Mouse (Mus musculus) hindbrain, embryonic 14.5 days (tissue): ENCODE measurements around the gene Cdon. TPM values are rescaled to one million over a fixed set of nuclear protein-coding genes. Genes with fewer than 3 reads are reported as not detected.

ENCODE experiments used
- ATAC-seq: fragments of 200-750 bp; cut with Nextera tagmentation; 2 replicates; pipeline ENCODE4 v1.8.0; 2017; ENCODE audit warnings: moderate number of reproducible peaks, mild to moderate bottlenecking, moderate TSS enrichment, moderate library complexity; ENCODE audit not compliant: low FRiP score
- DNase-seq: peaks from one replicate; pipeline ENCODE4 v3.0.0-alpha.2; 2015; ENCODE audit warnings: low spot score
- H3K27ac ChIP-seq: fragments of 300-500 bp; sonication (generic); 2 replicates; pipeline ENCODE4 v1.5.1; 2014; ENCODE audit warnings: mild to moderate bottlenecking, moderate library complexity
- H3K27me3 ChIP-seq: fragments of 300-500 bp; sonication (generic); 2 replicates; pipeline ENCODE4 v1.6.1; 2014; ENCODE audit warnings: mild to moderate bottlenecking, low read length, mixed read lengths; ENCODE audit not compliant: control insufficient read depth, insufficient read depth
- H3K36me3 ChIP-seq: fragments of 300-500 bp; sonication (generic); replicated peaks from 2 replicates; pipeline ENCODE4 v1.6.1; 2014; ENCODE audit not compliant: control insufficient read depth, insufficient read depth
- H3K4me1 ChIP-seq: fragments of 300-500 bp; sonication (generic); replicated peaks from 2 replicates; pipeline ENCODE4 v1.6.1; 2014; ENCODE audit warnings: antibody characterized with exemption, low read length, mixed read lengths; ENCODE audit not compliant: control insufficient read depth, insufficient read depth
- H3K4me2 ChIP-seq: fragments of 300-500 bp; sonication (generic); replicated peaks from 2 replicates; pipeline ENCODE4 v1.6.1; 2014; ENCODE audit warnings: mild to moderate bottlenecking, moderate library complexity
- H3K4me3 ChIP-seq: fragments of 300-500 bp; sonication (generic); replicated peaks from 2 replicates; pipeline ENCODE4 v1.5.1; 2014; ENCODE audit warnings: mild to moderate bottlenecking, low read length
- H3K9ac ChIP-seq: fragments of 300-500 bp; sonication (generic); 2 replicates; pipeline ENCODE4 v1.6.1; 2014
- H3K9me3 ChIP-seq: fragments of 300-500 bp; sonication (generic); 2 replicates; pipeline ENCODE4 v1.6.1; 2016; ENCODE audit warnings: low read length; ENCODE audit not compliant: control insufficient read depth
- WGBS: fragments of 180-500 bp; shearing (Covaris S2); extraction: QIAGEN DNeasy Blood & Tissue Kit; methylation state at CpG from one replicate; pipeline ENCODE4 v1.1.7; 2014; 5-methylcytosine and 5-hydroxymethylcytosine counted together
- polyA plus RNA-seq: library from polyadenylated mRNA; unstranded; fragments of >200 nt; fragmentation: Nextera tagmentation; extraction: Ambion mirVana; gene quantifications from 2 replicates; pipeline ENCODE4 v1.2.1, GENCODE M21; 2014

Cdon gene
- polyA plus RNA-seq, 1 experiment from 2014 or later, result 5.0 TPM

GRCm38 (mm10) chr9:35405038-35405905 lies 15.7 kb upstream of the Cdon start:
- Histone ChIP-seq H3K4me3 (no peak overlapping the region), H3K9me3 (no peaks in the 10 kb centered on the region), H3K36me3 (no peaks in the 10 kb centered on the region), H3K27ac (no peak overlapping the region), H3K27me3 (peaks cover 43% of the 10 kb centered on the region), H3K4me2 (no peak overlapping the region), H3K4me1 (peaks cover 13% of the 10 kb centered on the region; the same call in 1 of the 2 replicates), H3K9ac (no peak overlapping the region)
- DNase-seq (no peak), ATAC-seq (no peak)
- 22% methylated on average over 13 of the region's 13 CpGs for WGBS

GRCm38 (mm10) chr9:35411225-35411965 lies 9.5 kb upstream of the Cdon start:
- ATAC-seq (peak; percentile 27; the same call in 1 of the 2 replicates), DNase-seq (no peak)
- H3K27me3 ChIP-seq, result peaks cover 50% of the 10 kb centered on the region
- no peak overlapping the region for H3K4me2 ChIP-seq
- H3K9me3 ChIP-seq, result no peaks in the 10 kb centered on the region
- 71% methylated on average over 11 of the region's 11 CpGs for WGBS
- no peak overlapping the region for H3K27ac ChIP-seq
- no peaks in the 10 kb centered on the region for H3K36me3 ChIP-seq
- H3K4me3 ChIP-seq, result no peak overlapping the region
- no peak overlapping the region for H3K9ac ChIP-seq
- H3K4me1 ChIP-seq, result peaks cover 14% of the 10 kb centered on the region; the same call in 1 of the 2 replicates

GRCm38 (mm10) chr9:35411975-35412374 lies 9.0 kb upstream of the Cdon start:
- ATAC-seq, result no peak
- 47% methylated on average over 7 of the region's 7 CpGs for whole genome bisulfite sequencing
- no peak for DNase-seq
- Histone ChIP-seq H3K27me3 (peaks cover 51% of the 10 kb centered on the region), H3K4me1 (peaks cover 14% of the 10 kb centered on the region; the same call in 1 of the 2 replicates), H3K9me3 (no peaks in the 10 kb centered on the region), H3K4me2 (peak overlapping the region; percentile 18), H3K9ac (no peak overlapping the region), H3K36me3 (no peaks in the 10 kb centered on the region), H3K27ac (no peak overlapping the region), H3K4me3 (no peak overlapping the region)

- Histone ChIP-seq H3K27me3 (peaks cover 16% of the 10 kb centered on the region), H3K9me3 (no peaks in the 10 kb centered on the region), H3K4me3 (peak overlapping the region; percentile 96), H3K4me2 (peak overlapping the region; percentile 77), H3K36me3 (no peaks in the 10 kb centered on the region), H3K27ac (peak overlapping the region; percentile 98), H3K4me1 (peaks cover 36% of the 10 kb centered on the region), H3K9ac (peak overlapping the region; percentile 98)
- ATAC-seq (peak; percentile 70), DNase-seq (peak; percentile 58)
- whole genome bisulfite sequencing, result under 1% methylated on average over 33 of the region's 35 CpGs
These were observed 855 bp downstream of the Cdon start for GRCm38 (mm10) chr9:35421730-35422235.

- peaks cover 40% of the 10 kb centered on the region for H3K4me1 ChIP-seq
- DNase-seq (no peak), ATAC-seq (no peak)
- peak overlapping the region; percentile 77 for H3K4me2 ChIP-seq
- H3K4me3 ChIP-seq, result peak overlapping the region; percentile 96
- H3K27ac ChIP-seq, result peak overlapping the region; percentile 98
- 3% methylated on average over 4 of the region's 4 CpGs for WGBS
- H3K27me3 ChIP-seq, result peaks cover 16% of the 10 kb centered on the region
- peak overlapping the region; percentile 98 for H3K9ac ChIP-seq
- H3K36me3 ChIP-seq, result no peaks in the 10 kb centered on the region
- H3K9me3 ChIP-seq, result no peaks in the 10 kb centered on the region
These were observed 1.5 kb downstream of the Cdon start for GRCm38 (mm10) chr9:35422405-35422941.

GRCm38 (mm10) chr9:35423265-35423664 lies 2.3 kb downstream of the Cdon start:
- Histone ChIP-seq H3K9ac (peak overlapping the region; percentile 98), H3K27ac (peak overlapping the region; percentile 98; the same call in 1 of the 2 replicates)
- no peak for ATAC-seq

GRCm38 (mm10) chr9:35424671-35425070 lies 3.7 kb downstream of the Cdon start:
- 8% methylated on average over 8 of the region's 8 CpGs for WGBS
- peak; percentile 66 for DNase-seq
- H3K4me1 ChIP-seq, result peaks cover 40% of the 10 kb centered on the region

More at GRCm38 (mm10) chr9:35423265-35423664, 2.3 kb downstream of the Cdon start:
- peak overlapping the region; percentile 77 for H3K4me2 ChIP-seq
- peaks cover 40% of the 10 kb centered on the region for H3K4me1 ChIP-seq
- no peaks in the 10 kb centered on the region for H3K36me3 ChIP-seq
- DNase-seq, result no peak
- WGBS, result 14% methylated on average over 4 of the region's 4 CpGs
- no peaks in the 10 kb centered on the region for H3K9me3 ChIP-seq
- peaks cover 11% of the 10 kb centered on the region for H3K27me3 ChIP-seq
- H3K4me3 ChIP-seq, result peak overlapping the region; percentile 96

GRCm38 (mm10) chr9:35430476-35430875 lies 9.5 kb downstream of the Cdon start:
- 68% methylated on average over 8 of the region's 8 CpGs for WGBS
- peaks cover 30% of the 10 kb centered on the region for H3K4me1 ChIP-seq

More at GRCm38 (mm10) chr9:35424671-35425070, 3.7 kb downstream of the Cdon start:
- Histone ChIP-seq H3K9ac (peak overlapping the region; percentile 25), H3K4me2 (peak overlapping the region; percentile 52), H3K4me3 (peak overlapping the region; percentile 23), H3K9me3 (no peaks in the 10 kb centered on the region), H3K27ac (peak overlapping the region; percentile 47), H3K36me3 (no peaks in the 10 kb centered on the region), H3K27me3 (no peaks in the 10 kb centered on the region)
- ATAC-seq, result peak; percentile 28; the same call in 1 of the 2 replicates

More at GRCm38 (mm10) chr9:35430476-35430875, 9.5 kb downstream of the Cdon start:
- Histone ChIP-seq H3K36me3 (no peaks in the 10 kb centered on the region), H3K4me2 (no peak overlapping the region; the same call in 1 of the 2 replicates), H3K4me3 (no peak overlapping the region), H3K27me3 (no peaks in the 10 kb centered on the region), H3K9me3 (no peaks in the 10 kb centered on the region), H3K27ac (no peak overlapping the region), H3K9ac (no peak overlapping the region)
- no peak for DNase-seq
- 0 out of 2 replicates have a peak, but pooled peaks have one; percentile 18 for ATAC-seq
